Mouse (Mus musculus) liver, embryonic 13.5 days (tissue): ENCODE measurements around the gene Rarb. TPM values are rescaled to one million over a fixed set of nuclear protein-coding genes. Genes with fewer than 3 reads are reported as not detected.

Source experiments
- ATAC-seq: fragments of 200-750 bp; cut with Nextera tagmentation; 2 replicates; pipeline ENCODE4 v1.8.0; 2017; ENCODE audit warnings: low read depth, mild to moderate bottlenecking, moderate number of reproducible peaks, moderate library complexity
- DNase-seq: peaks from one replicate; pipeline ENCODE4 v3.0.0; 2022
- H3K27ac ChIP-seq: fragments of 300-500 bp; sonication (generic); 2 replicates; pipeline ENCODE4 v1.5.1; 2015; ENCODE audit warnings: moderate library complexity, mild to moderate bottlenecking, inconsistent platforms
- H3K27me3 ChIP-seq: fragments of 300-500 bp; sonication (generic); 2 replicates; pipeline ENCODE4 v1.6.1; 2015; ENCODE audit warnings: mild to moderate bottlenecking, inconsistent platforms
- H3K36me3 ChIP-seq: fragments of 300-500 bp; sonication (generic); 2 replicates; pipeline ENCODE4 v1.6.1; 2015; ENCODE audit warnings: mild to moderate bottlenecking, inconsistent platforms
- H3K4me1 ChIP-seq: fragments of 300-500 bp; sonication (generic); replicated peaks from 2 replicates; pipeline ENCODE4 v1.6.1; 2015; ENCODE audit warnings: inconsistent platforms
- H3K4me2 ChIP-seq: fragments of 300-500 bp; sonication (generic); 2 replicates; pipeline ENCODE4 v1.6.1; 2015; ENCODE audit warnings: inconsistent platforms, mild to moderate bottlenecking, moderate library complexity
- H3K4me3 ChIP-seq: fragments of 300-500 bp; sonication (generic); replicated peaks from 2 replicates; pipeline ENCODE4 v1.5.1; 2015; ENCODE audit warnings: mild to moderate bottlenecking, inconsistent platforms
- H3K9ac ChIP-seq: fragments of 300-500 bp; sonication (generic); 2 replicates; pipeline ENCODE4 v1.6.1; 2015; ENCODE audit warnings: mild to moderate bottlenecking, inconsistent platforms
- H3K9me3 ChIP-seq: fragments of 300-500 bp; sonication (generic); replicated peaks from 2 replicates; pipeline ENCODE4 v1.6.1; 2016; ENCODE audit warnings: inconsistent platforms
- WGBS: fragments of 180-500 bp; shearing (Covaris S2); methylation state at CpG from one replicate; pipeline ENCODE4 v1.1.7; 2015; ENCODE audit not compliant: insufficient replicate concordance; 5-methylcytosine and 5-hydroxymethylcytosine counted together
- polyA plus RNA-seq: library from polyadenylated mRNA; unstranded; fragments of >200 nt; fragmentation: Nextera tagmentation; extraction: Ambion mirVana; gene quantifications from 2 replicates; pipeline ENCODE4 v1.2.1, GENCODE M21; 2015

Rarb gene
- polyA plus RNA-seq, 1 experiment from 2014 or later, result 2.4 TPM

DNA sequence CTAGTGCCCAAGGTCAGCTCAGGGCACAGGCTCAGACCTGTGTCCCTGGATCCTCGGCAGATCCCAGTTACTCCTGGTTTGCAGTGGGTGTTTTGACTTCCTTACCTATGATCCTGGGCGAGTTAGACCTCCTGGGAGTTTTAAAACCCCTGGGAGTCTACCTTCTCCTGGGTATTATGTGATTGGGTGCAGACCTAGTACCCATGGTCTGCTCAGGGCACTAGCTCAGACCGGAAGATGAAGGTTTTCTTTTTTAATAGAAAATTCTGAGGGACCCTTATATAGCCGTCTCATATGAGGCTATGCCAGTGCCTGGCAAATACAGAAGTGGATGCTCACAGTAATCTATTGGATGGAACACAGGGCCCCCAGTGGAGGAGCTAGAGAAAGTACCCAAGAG, 413.8 kb downstream of the Rarb start:
- Histone ChIP-seq H3K9ac (no peak overlapping the region), H3K4me1 (no peaks in the 10 kb centered on the region), H3K27ac (no peak overlapping the region), H3K9me3 (no peaks in the 10 kb centered on the region), H3K36me3 (peaks cover 28% of the 10 kb centered on the region), H3K4me3 (no peak overlapping the region), H3K4me2 (no peak overlapping the region), H3K27me3 (no peaks in the 10 kb centered on the region)
- DNase-seq (no peak), ATAC-seq (no peak)
- WGBS, result 86% methylated on average over 4 of the region's 4 CpGs

DNA sequence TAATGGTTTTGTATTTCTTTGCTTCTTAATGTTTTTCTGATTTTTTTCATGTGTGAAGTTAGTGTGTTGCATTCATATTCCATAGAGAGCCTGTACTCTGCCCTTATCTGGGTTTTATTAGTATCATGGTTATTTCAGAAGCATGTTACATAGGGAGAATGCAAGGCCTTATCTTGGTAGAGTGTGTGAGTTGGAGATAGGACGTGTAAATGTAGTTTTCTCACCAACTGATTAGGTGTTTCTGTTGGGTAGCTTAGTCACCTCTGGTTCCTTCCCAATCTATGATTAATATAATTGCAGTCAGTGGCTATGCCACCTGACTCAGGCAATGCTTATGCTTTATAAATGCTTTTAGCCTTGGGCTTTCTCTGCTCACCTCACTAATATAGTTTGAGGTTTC, 434.2 kb downstream of the Rarb start:
- H3K4me1 ChIP-seq, result peaks cover 30% of the 10 kb centered on the region
- H3K36me3 ChIP-seq, result peaks cover 10% of the 10 kb centered on the region; the same call in 1 of the 2 replicates
- WGBS, result 25% methylated on average over 1 of the region's 1 CpGs
- peak; percentile 97 for ATAC-seq
- peak overlapping the region; percentile 11; the same call in 1 of the 2 replicates for H3K4me2 ChIP-seq
- peak overlapping the region; percentile 58 for H3K27ac ChIP-seq
- no peak overlapping the region for H3K4me3 ChIP-seq
- DNase-seq, result peak; percentile 35
- H3K9me3 ChIP-seq, result no peaks in the 10 kb centered on the region
- no peaks in the 10 kb centered on the region for H3K27me3 ChIP-seq
- H3K9ac ChIP-seq, result no peak overlapping the region
